Mouse (Mus musculus) cerebellum, adult 2 months (tissue): Measurements from ENCODE around the gene Xpnpep2. TPM values are rescaled to one million over a fixed set of nuclear protein-coding genes. Genes with fewer than 3 reads are reported as not detected.

Experiments used
- DNase-seq, 2 experiments: peaks; one replicate each; pipeline ENCODE4 v3.0.0; 2021
- H3K27ac ChIP-seq: fragments of 200-500 bp; 2 replicates; pipeline ENCODE4 v1.5.1; 2012; ENCODE audit warnings: low read length, control low read depth, inconsistent platforms; ENCODE audit not compliant: insufficient read depth
- H3K27me3 ChIP-seq: fragments of 200-500 bp; 2 replicates; pipeline ENCODE4 v1.6.1; 2012; ENCODE audit warnings: inconsistent platforms, mild to moderate bottlenecking, low read length, moderate library complexity; ENCODE audit not compliant: control insufficient read depth, insufficient read depth
- H3K4me1 ChIP-seq: fragments of 200-500 bp; 2 replicates; pipeline ENCODE4 v1.6.1; 2011; ENCODE audit warnings: low read length; ENCODE audit not compliant: control insufficient read depth, insufficient read depth
- H3K4me3 ChIP-seq: fragments of 200-500 bp; replicated peaks from 2 replicates; pipeline ENCODE3; 2011; ENCODE audit warnings: mild to moderate bottlenecking, low read depth, low read length, control low read depth; ENCODE audit not compliant: insufficient read depth
- CTCF ChIP-seq: fragments of 200-500 bp; IDR thresholded peaks from 2 replicates; pipeline ENCODE4 v1.5.1; 2011; ENCODE audit warnings: low read depth, mild to moderate bottlenecking, control low read depth, low read length, moderate library complexity, borderline replicate concordance; ENCODE audit not compliant: insufficient read depth
- POLR2A ChIP-seq: fragments of 200-500 bp; IDR thresholded peaks from 2 replicates; pipeline ENCODE4 v1.6.1; 2011; ENCODE audit warnings: low read length, control low read depth, borderline replicate concordance; ENCODE audit not compliant: insufficient read depth
- WGBS: fragments of 180-500 bp; shearing (Covaris S2); methylation state at CpG from one replicate; pipeline ENCODE4 v1.1.7; 2018; 5-methylcytosine and 5-hydroxymethylcytosine counted together
- polyA plus RNA-seq: library from polyadenylated mRNA; depleted of rRNA; stranded (reverse); fragments of >200 nt; gene quantifications from 2 replicates; pipeline ENCODE4 v1.2.3, GENCODE M21; 2012; rRNA removed

The Xpnpep2 gene
- polyA plus RNA-seq, 1 experiment, result 0.08 TPM

GRCm38 (mm10) chrX:48157396-48157795, 48.9 kb downstream of the Xpnpep2 start:
- Histone ChIP-seq H3K27me3 (no peaks in the 10 kb centered on the region), H3K4me1 (no peaks in the 10 kb centered on the region), H3K27ac (no peak overlapping the region), H3K4me3 (no peak overlapping the region)
- DNase-seq, result peak; percentile 1 to 11
- 25% methylated on average over 8 of the region's 8 CpGs for WGBS
- no peak for TF ChIP-seq POLR2A
- TF ChIP-seq CTCF, result no peak

- H3K27me3 ChIP-seq, result no peaks in the 10 kb centered on the region
- 87% methylated on average over 11 of the region's 11 CpGs for WGBS
- no peak overlapping the region for H3K27ac ChIP-seq
- no peak overlapping the region for H3K4me3 ChIP-seq
- no peaks in the 10 kb centered on the region for H3K4me1 ChIP-seq
- TF ChIP-seq POLR2A (no peak), CTCF (no peak)
- no peak for DNase-seq
Measured at GRCm38 (mm10) chrX:48158229-48158919, 49.8 kb downstream of the Xpnpep2 start.

GRCm38 (mm10) chrX:48169892-48170291, 61.4 kb downstream of the Xpnpep2 start:
- H3K4me3 ChIP-seq, result no peak overlapping the region
- 41% methylated on average over 1 of the region's 1 CpGs for WGBS
- TF ChIP-seq CTCF (no peak), POLR2A (no peak)

GRCm38 (mm10) chrX:48170368-48170767, 61.8 kb downstream of the Xpnpep2 start:
- DNase-seq, result no peak
- no peaks in the 10 kb centered on the region for H3K27me3 ChIP-seq
- TF ChIP-seq CTCF, result no peak
- no peak for TF ChIP-seq POLR2A
- no peaks in the 10 kb centered on the region for H3K4me1 ChIP-seq
- no peak overlapping the region for H3K27ac ChIP-seq
- 17% methylated on average over 1 of the region's 1 CpGs for WGBS
- H3K4me3 ChIP-seq, result no peak overlapping the region

More at GRCm38 (mm10) chrX:48169892-48170291, 61.4 kb downstream of the Xpnpep2 start:
- DNase-seq, result no peak
- Histone ChIP-seq H3K27me3 (no peaks in the 10 kb centered on the region), H3K4me1 (no peaks in the 10 kb centered on the region), H3K27ac (no peak overlapping the region)

DNA sequence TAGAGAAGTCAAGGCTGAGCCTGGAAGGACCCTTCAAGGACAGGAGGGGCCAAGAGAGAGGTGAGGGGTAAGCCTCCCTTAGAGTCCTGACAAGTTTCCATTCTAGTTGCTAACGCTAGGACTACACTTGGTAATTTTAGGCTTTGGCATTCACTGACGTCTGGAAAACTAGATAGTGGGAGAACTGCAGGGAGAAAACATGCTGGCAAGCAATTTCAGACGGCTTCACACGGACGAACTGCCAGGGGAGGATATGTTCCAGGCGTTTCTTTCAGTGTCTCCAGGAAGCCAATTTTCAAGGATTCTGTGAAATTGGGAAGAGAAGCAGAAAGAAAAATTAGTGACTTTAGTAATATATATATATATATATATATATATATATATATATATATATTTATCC, 73.3 kb downstream of the Xpnpep2 start:
- WGBS, result 52% methylated on average over 6 of the region's 6 CpGs
- H3K27ac ChIP-seq, result no peak overlapping the region
- no peak for DNase-seq
- no peaks in the 10 kb centered on the region for H3K27me3 ChIP-seq
- TF ChIP-seq POLR2A, result no peak
- TF ChIP-seq CTCF, result no peak
- H3K4me3 ChIP-seq, result no peak overlapping the region
- no peaks in the 10 kb centered on the region for H3K4me1 ChIP-seq

DNA sequence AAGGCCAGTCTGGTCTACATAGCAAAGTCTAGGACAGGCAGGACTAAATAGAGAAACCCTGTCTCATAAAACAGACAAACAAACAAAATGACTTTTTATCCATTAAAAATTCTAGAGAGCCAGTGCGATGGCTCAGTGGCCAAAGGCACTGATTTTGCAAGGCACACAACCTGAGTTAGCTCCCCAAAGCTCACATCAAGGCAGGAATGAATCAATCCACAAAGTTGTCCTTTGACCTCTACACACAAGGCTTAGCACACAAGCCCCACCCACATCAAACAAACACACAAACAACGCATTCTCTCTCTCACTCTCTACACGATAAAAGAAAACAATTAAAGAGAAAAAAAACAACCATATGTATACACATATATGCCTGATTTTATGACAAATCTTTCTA, 76.2 kb downstream of the Xpnpep2 start:
- DNase-seq, result no peak
- H3K4me3 ChIP-seq, result no peak overlapping the region
- 85% methylated on average over 3 of the region's 3 CpGs for WGBS
- no peaks in the 10 kb centered on the region for H3K4me1 ChIP-seq
- no peaks in the 10 kb centered on the region for H3K27me3 ChIP-seq
- TF ChIP-seq CTCF (no peak), POLR2A (no peak)
- no peak overlapping the region for H3K27ac ChIP-seq

Other genes starting within 250 kb of the Xpnpep2 start
- 5.7 and 6.1 TPM in 2 replicates for gene Smarca1, start 215.8 kb upstream of the Xpnpep2 start, polyA plus RNA-seq
- 50.6 and 52.6 TPM in 2 replicates for gene Ocrl, start 196.3 kb upstream of the Xpnpep2 start, polyA plus RNA-seq
- 20.0 and 24.9 TPM in 2 replicates for gene Apln, start 73.9 kb upstream of the Xpnpep2 start, polyA plus RNA-seq
- 0.56 and 0.59 TPM in 2 replicates for gene Sash3, start 37.7 kb downstream of the Xpnpep2 start, polyA plus RNA-seq
- gene Zdhhc9, start 100.2 kb downstream of the Xpnpep2 start, polyA plus RNA-seq, result 46.8 and 48.5 TPM in 2 replicates
- gene Utp14a, start 148.1 kb downstream of the Xpnpep2 start, polyA plus RNA-seq, result 14.0 and 14.4 TPM in 2 replicates
- gene Bcorl1, start 232.6 kb downstream of the Xpnpep2 start, polyA plus RNA-seq, result 6.7 and 7.7 TPM in 2 replicates